Mouse (Mus musculus) liver, embryonic 14.5 days (tissue): ENCODE measurements around the gene Trim61.

Experiments used
- CTCF ChIP-seq: IDR thresholded peaks from 2 replicates; pipeline ENCODE4 v1.5.1; 2016; ENCODE audit warnings: antibody characterized with exemption, low read depth, control low read depth
- EP300 ChIP-seq: IDR thresholded peaks from 2 replicates; pipeline ENCODE4 v1.6.1; 2016; ENCODE audit warnings: antibody characterized with exemption, low read depth

- TF ChIP-seq CTCF (no peak), EP300 (no peak)
These were observed 28.9 kb upstream of the Trim61 start for GRCm38 (mm10) chr8:65047193-65047592.
